Mouse (Mus musculus) frontal cortex, postnatal 25 days (tissue): Measurements from ENCODE around the gene D630039A03Rik.

Experiments used
- DNase-seq, 2 experiments: peaks; one replicate each; pipeline ENCODE4 v3.0.0; 2022; ENCODE audit warnings: low spot score in 2 of 2

D630039A03Rik gene

GRCm38 (mm10) chr4:57927464-57928205, 11.5 kb upstream of the D630039A03Rik start:
- DNase-seq, result no peak

- no peak for DNase-seq
Measured at GRCm38 (mm10) chr4:57924556-57925071, 8.5 kb upstream of the D630039A03Rik start.

- no peak for DNase-seq
Measured at GRCm38 (mm10) chr4:57922171-57922570, 6.1 kb upstream of the D630039A03Rik start.

- DNase-seq, result no peak
Measured at GRCm38 (mm10) chr4:57920522-57920921, 4.4 kb upstream of the D630039A03Rik start.

GRCm38 (mm10) chr4:57919494-57920423, 3.7 kb upstream of the D630039A03Rik start:
- no peak for DNase-seq

GRCm38 (mm10) chr4:57916711-57917110, 614 bp upstream of the D630039A03Rik start:
- DNase-seq, result no peak

- DNase-seq, result no peak
Measured at GRCm38 (mm10) chr4:57915216-57915965, 706 bp downstream of the D630039A03Rik start.

- no peak for DNase-seq
Measured at GRCm38 (mm10) chr4:57914193-57915190, 1.6 kb downstream of the D630039A03Rik start.

- DNase-seq, result no peak
Measured at GRCm38 (mm10) chr4:57913021-57913420, 3.1 kb downstream of the D630039A03Rik start.

- DNase-seq, result no peak
Measured at GRCm38 (mm10) chr4:57908860-57909259, 7.2 kb downstream of the D630039A03Rik start.

- DNase-seq, result no peak
Measured at GRCm38 (mm10) chr4:57906708-57907107, 9.4 kb downstream of the D630039A03Rik start.

- no peak for DNase-seq
Measured at GRCm38 (mm10) chr4:57904638-57905037, 11.5 kb downstream of the D630039A03Rik start.

GRCm38 (mm10) chr4:57904211-57904610, 11.9 kb downstream of the D630039A03Rik start:
- DNase-seq, result peak; percentile 51 to 56

GRCm38 (mm10) chr4:57902619-57903018, 13.5 kb downstream of the D630039A03Rik start:
- no peak for DNase-seq

GRCm38 (mm10) chr4:57901210-57901609, 14.9 kb downstream of the D630039A03Rik start:
- no peak for DNase-seq

GRCm38 (mm10) chr4:57896631-57897030, 19.5 kb downstream of the D630039A03Rik start:
- no peak for DNase-seq

- no peak for DNase-seq
Measured at GRCm38 (mm10) chr4:57895902-57896301, 20.2 kb downstream of the D630039A03Rik start.

- no peak for DNase-seq
Measured at GRCm38 (mm10) chr4:57895140-57895539, 21.0 kb downstream of the D630039A03Rik start.

- DNase-seq, result no peak
Measured at GRCm38 (mm10) chr4:57892001-57892586, 24.0 kb downstream of the D630039A03Rik start.

GRCm38 (mm10) chr4:57889773-57890172, 26.3 kb downstream of the D630039A03Rik start:
- DNase-seq, result no peak
